Mouse (Mus musculus) retina, postnatal 7 days (tissue): Measurements from ENCODE around the gene Fgd2.

Experiments used
- DNase-seq: peaks from one replicate; pipeline ENCODE4 v3.0.0-alpha.2; 2012; ENCODE audit warnings: low read depth, low spot score

Fgd2 gene

GRCm38 (mm10) chr17:29397480-29398433 is 37.0 kb downstream of the Fgd2 start:
- peak; percentile 20 for DNase-seq

- no peak for DNase-seq
Measured at GRCm38 (mm10) chr17:29398434-29399026, 37.8 kb downstream of the Fgd2 start.

GRCm38 (mm10) chr17:29399241-29399910 is 38.7 kb downstream of the Fgd2 start:
- no peak for DNase-seq

GRCm38 (mm10) chr17:29400044-29400443 is 39.3 kb downstream of the Fgd2 start:
- DNase-seq = no peak

GRCm38 (mm10) chr17:29401741-29402268 is 41.1 kb downstream of the Fgd2 start:
- no peak for DNase-seq

- no peak for DNase-seq
Measured at GRCm38 (mm10) chr17:29403179-29403578, 42.5 kb downstream of the Fgd2 start.

- no peak for DNase-seq
Measured at GRCm38 (mm10) chr17:29405501-29405900, 44.8 kb downstream of the Fgd2 start.

- DNase-seq = no peak
Measured at GRCm38 (mm10) chr17:29406077-29406476, 45.4 kb downstream of the Fgd2 start.

GRCm38 (mm10) chr17:29407405-29407804 is 46.7 kb downstream of the Fgd2 start:
- DNase-seq = no peak

- no peak for DNase-seq
Measured at GRCm38 (mm10) chr17:29408364-29408763, 47.6 kb downstream of the Fgd2 start.

GRCm38 (mm10) chr17:29409800-29410343 is 49.2 kb downstream of the Fgd2 start:
- DNase-seq = no peak

- no peak for DNase-seq
Measured at GRCm38 (mm10) chr17:29411821-29412425, 51.2 kb downstream of the Fgd2 start.

GRCm38 (mm10) chr17:29414566-29414965 is 53.9 kb downstream of the Fgd2 start:
- DNase-seq = no peak

GRCm38 (mm10) chr17:29415761-29416662 is 55.3 kb downstream of the Fgd2 start:
- DNase-seq = no peak

- no peak for DNase-seq
Measured at GRCm38 (mm10) chr17:29416757-29417156, 56.0 kb downstream of the Fgd2 start.

- DNase-seq = no peak
Measured at GRCm38 (mm10) chr17:29418758-29419380, 58.2 kb downstream of the Fgd2 start.

GRCm38 (mm10) chr17:29419976-29420739 is 59.4 kb downstream of the Fgd2 start:
- no peak for DNase-seq

GRCm38 (mm10) chr17:29421319-29421718 is 60.6 kb downstream of the Fgd2 start:
- DNase-seq = no peak

- no peak for DNase-seq
Measured at GRCm38 (mm10) chr17:29422337-29422736, 61.6 kb downstream of the Fgd2 start.
